Mouse (Mus musculus) thymus, adult 2 months (tissue): ENCODE results near the gene Dazap1. TPM values are rescaled to one million over a fixed set of nuclear protein-coding genes. Genes with fewer than 3 reads are reported as not detected.

Experiments used
- DNase-seq: peaks from one replicate; pipeline ENCODE4 v3.0.0; 2021
- H3K27ac ChIP-seq: fragments of 200-500 bp; 2 replicates; pipeline ENCODE4 v1.5.1; 2012; ENCODE audit warnings: low read length, control low read depth; ENCODE audit not compliant: control insufficient read depth, insufficient read depth
- H3K27me3 ChIP-seq: fragments of 200-500 bp; 2 replicates; pipeline ENCODE4 v1.6.1; 2012; ENCODE audit warnings: mild to moderate bottlenecking, low read length, moderate library complexity, mixed read lengths; ENCODE audit not compliant: control insufficient read depth, insufficient read depth
- H3K36me3 ChIP-seq: fragments of 200-500 bp; 2 replicates; pipeline ENCODE4 v1.6.1; 2012; ENCODE audit warnings: mild to moderate bottlenecking, low read length, moderate library complexity; ENCODE audit not compliant: control insufficient read depth, insufficient read depth
- H3K4me1 ChIP-seq: fragments of 200-500 bp; replicated peaks from 2 replicates; pipeline ENCODE4 v1.6.1; 2012; ENCODE audit warnings: low read length; ENCODE audit not compliant: control insufficient read depth, insufficient read depth
- H3K4me3 ChIP-seq: fragments of 200-500 bp; 2 replicates; pipeline ENCODE4 v1.5.1; 2012; ENCODE audit warnings: mild to moderate bottlenecking, low read length, control low read depth, moderate library complexity; ENCODE audit not compliant: control insufficient read depth, insufficient read depth
- CTCF ChIP-seq: fragments of 200-500 bp; IDR thresholded peaks from 2 replicates; pipeline ENCODE4 v1.5.1; 2012; ENCODE audit warnings: mild to moderate bottlenecking, control low read depth, low read length, moderate library complexity, borderline replicate concordance; ENCODE audit not compliant: control insufficient read depth, poor library complexity, insufficient read depth; ENCODE audit errors: extremely low read depth
- POLR2A ChIP-seq: fragments of 200-500 bp; IDR thresholded peaks from 2 replicates; pipeline ENCODE4 v1.6.1; 2012; ENCODE audit warnings: mild to moderate bottlenecking, low read length, control low read depth, moderate library complexity; ENCODE audit not compliant: control insufficient read depth, poor library complexity, insufficient read depth; ENCODE audit errors: extremely low read depth
- WGBS: fragments of 180-500 bp; shearing (Covaris S2); methylation state at CpG from one replicate; pipeline ENCODE4 v1.1.7; 2018; 5-methylcytosine and 5-hydroxymethylcytosine counted together
- polyA plus RNA-seq: library from polyadenylated mRNA; depleted of rRNA; stranded (reverse); fragments of >200 nt; gene quantifications from 2 replicates; pipeline ENCODE4 v1.2.3, GENCODE M21; 2012

The Dazap1 gene
- polyA plus RNA-seq, 1 experiment: 134 TPM

- H3K4me3 ChIP-seq: peak within 1 kb of the TSS; percentile 56
- peaks cover 11% of the 10 kb centered on the region for H3K4me1 ChIP-seq
- DNase-seq: peak; percentile 93
- TF ChIP-seq POLR2A (no peak), CTCF (0 out of 2 replicates have a peak, but pooled peaks have one; percentile 8)
- peak within 1 kb of the TSS; percentile 67 for H3K27ac ChIP-seq
- no peaks in the 10 kb centered on the region for H3K27me3 ChIP-seq
- WGBS: under 1% methylated on average over 53 of the region's 53 CpGs
- peaks cover under 1% of the 10 kb centered on the region for H3K36me3 ChIP-seq
These were observed 12.2 kb upstream of the Dazap1 start, which contains the start of gene Ndufs7 for GRCm38 (mm10) chr10:80248971-80249640. Ndufs7 (plus strand) TSS chr10:80249121.

GRCm38 (mm10) chr10:80250059-80250458 lies 11.2 kb upstream of the Dazap1 start:
- Histone ChIP-seq H3K4me3 (peak overlapping the region; percentile 56; the same call in 1 of the 2 replicates), H3K36me3 (peaks cover 4% of the 10 kb centered on the region), H3K4me1 (peaks cover 11% of the 10 kb centered on the region), H3K27me3 (no peaks in the 10 kb centered on the region), H3K27ac (peak overlapping the region; percentile 67)
- no peak for DNase-seq
- WGBS: 22% methylated on average over 2 of the region's 2 CpGs
- TF ChIP-seq POLR2A (no peak), CTCF (no peak)

DNA sequence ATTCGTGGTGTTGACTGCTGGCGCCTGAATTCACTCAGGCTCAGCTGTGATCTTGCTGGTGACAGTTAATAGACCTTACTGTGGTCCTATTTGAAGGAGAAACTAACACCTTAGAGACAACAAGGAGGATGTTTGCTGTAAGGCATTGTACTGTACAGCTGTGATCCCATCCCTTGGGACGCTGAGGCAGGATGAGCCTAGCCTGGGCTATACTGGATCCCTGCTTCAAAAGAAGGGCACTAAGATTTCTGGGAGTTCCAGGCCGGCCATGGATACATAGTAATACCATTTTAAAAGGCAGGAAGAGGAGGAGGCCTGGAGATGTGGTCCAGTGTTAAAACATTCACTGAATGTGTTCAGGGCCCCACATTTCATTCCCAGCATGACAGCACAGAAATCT lies 10.7 kb upstream of the Dazap1 start:
- Histone ChIP-seq H3K4me3 (no peak overlapping the region), H3K27me3 (no peaks in the 10 kb centered on the region), H3K27ac (no peak overlapping the region; the same call in 1 of the 2 replicates), H3K4me1 (peaks cover 11% of the 10 kb centered on the region), H3K36me3 (peaks cover 9% of the 10 kb centered on the region)
- DNase-seq: no peak
- 85% methylated on average over 4 of the region's 4 CpGs for WGBS
- TF ChIP-seq CTCF: no peak
- TF ChIP-seq POLR2A: no peak

DNA sequence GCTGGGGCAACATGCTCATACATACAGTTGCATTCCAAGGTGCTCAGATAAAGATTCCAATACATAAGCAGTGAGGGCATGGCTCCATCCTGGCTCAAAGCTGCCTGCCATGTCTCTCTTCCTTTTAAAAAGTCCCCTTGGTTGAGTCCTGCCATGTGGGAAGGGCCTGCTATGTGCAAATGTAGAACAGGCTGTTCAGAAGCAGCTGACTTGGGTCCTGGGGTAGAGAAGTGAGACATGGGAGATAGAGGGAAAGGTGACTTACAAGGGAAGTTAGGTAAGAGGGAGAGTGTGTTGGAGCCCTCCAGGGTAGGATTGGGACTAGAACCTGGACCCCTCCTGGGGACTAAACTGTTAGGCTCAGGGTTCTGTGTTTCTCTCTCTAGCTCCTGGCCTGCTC lies 9.3 kb upstream of the Dazap1 start:
- peaks cover 22% of the 10 kb centered on the region for H3K36me3 ChIP-seq
- H3K4me3 ChIP-seq: no peak overlapping the region
- no peak overlapping the region for H3K27ac ChIP-seq
- no peak for DNase-seq
- peaks cover 11% of the 10 kb centered on the region for H3K4me1 ChIP-seq
- TF ChIP-seq POLR2A (no peak), CTCF (no peak)
- no peaks in the 10 kb centered on the region for H3K27me3 ChIP-seq

- TF ChIP-seq CTCF (no peak), POLR2A (no peak)
- H3K27ac ChIP-seq: no peak overlapping the region
- 98% methylated on average over 11 of the region's 11 CpGs for WGBS
- no peak for DNase-seq
- H3K4me1 ChIP-seq: peaks cover 13% of the 10 kb centered on the region
- no peaks in the 10 kb centered on the region for H3K27me3 ChIP-seq
- H3K4me3 ChIP-seq: no peak overlapping the region
- H3K36me3 ChIP-seq: peaks cover 23% of the 10 kb centered on the region
These were observed 8.6 kb upstream of the Dazap1 start for GRCm38 (mm10) chr10:80252493-80253274.

- 96% methylated on average over 6 of the region's 6 CpGs for WGBS
- H3K27me3 ChIP-seq: no peaks in the 10 kb centered on the region
- peaks cover 26% of the 10 kb centered on the region for H3K36me3 ChIP-seq
- no peak overlapping the region for H3K4me3 ChIP-seq
- TF ChIP-seq CTCF (no peak), POLR2A (no peak)
- DNase-seq: no peak
- H3K4me1 ChIP-seq: peaks cover 18% of the 10 kb centered on the region
- no peak overlapping the region for H3K27ac ChIP-seq
These were observed 7.7 kb upstream of the Dazap1 start for GRCm38 (mm10) chr10:80253551-80253950.
